Mouse (Mus musculus) spleen, postnatal 36 days (tissue): ENCODE measurements around the gene Scn4a.

ENCODE experiments used
- DNase-seq, 2 experiments: peaks; one replicate each; pipeline ENCODE4 v3.0.0; 2022; ENCODE audit warnings: low spot score in 2 of 2, mixed read lengths in 1 of 2

The Scn4a gene

GRCm38 (mm10) chr11:106272644-106273310 lies 80.3 kb downstream of the Scn4a start, which contains the start of gene Smarcd2:
TSS of gene Smarcd2 (minus strand) at chr11:106272972.
- DNase-seq, result peak; percentile 99 to 100

GRCm38 (mm10) chr11:106271794-106272643 lies 81.1 kb downstream of the Scn4a start:
- DNase-seq, result peak; percentile 67 to 68

- no peak for DNase-seq
Observed at GRCm38 (mm10) chr11:106271131-106271793, 81.8 kb downstream of the Scn4a start.

- DNase-seq, result no peak
Observed at GRCm38 (mm10) chr11:106269060-106269431, 84.0 kb downstream of the Scn4a start.
